Mouse (Mus musculus): ENCODE results near the gene Cbfa2t3.

Gene Cbfa2t3

GRCm38 (mm10) chr8:122692152-122692551 lies 6.8 kb downstream of the Cbfa2t3 start:
- in situ Hi-C loops (cut with MboI, MseI), result no loop called here

GRCm38 (mm10) chr8:122691018-122691417 lies 7.9 kb downstream of the Cbfa2t3 start:
- in situ Hi-C loops (cut with MboI, MseI), result no loop called here

DNA sequence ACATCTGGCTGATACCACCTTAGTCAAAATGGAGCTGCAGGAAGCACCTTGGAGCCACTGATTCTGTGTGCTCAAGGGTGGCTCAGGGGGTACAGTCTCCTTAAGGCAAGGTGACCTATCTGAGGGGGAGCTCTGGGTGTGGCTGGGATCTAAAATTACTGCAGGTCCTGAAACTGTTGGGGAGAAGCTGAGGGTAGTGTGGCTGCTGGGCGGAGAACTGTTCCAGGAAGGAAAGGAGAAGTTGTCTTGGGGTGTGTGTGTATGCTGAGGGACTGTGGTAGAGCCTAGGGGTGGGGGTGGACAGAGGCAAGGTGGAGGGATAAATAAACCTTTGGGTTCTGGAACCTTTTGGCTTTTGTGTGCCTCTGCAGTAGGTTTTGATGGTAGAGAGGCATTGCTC lies 9.6 kb downstream of the Cbfa2t3 start:
- in situ Hi-C loops (cut with MboI, MseI), result loop anchor here (5.0 kb wide), 1 partner anchor 48 kb away; no protein-coding TSS in a partner anchor

DNA sequence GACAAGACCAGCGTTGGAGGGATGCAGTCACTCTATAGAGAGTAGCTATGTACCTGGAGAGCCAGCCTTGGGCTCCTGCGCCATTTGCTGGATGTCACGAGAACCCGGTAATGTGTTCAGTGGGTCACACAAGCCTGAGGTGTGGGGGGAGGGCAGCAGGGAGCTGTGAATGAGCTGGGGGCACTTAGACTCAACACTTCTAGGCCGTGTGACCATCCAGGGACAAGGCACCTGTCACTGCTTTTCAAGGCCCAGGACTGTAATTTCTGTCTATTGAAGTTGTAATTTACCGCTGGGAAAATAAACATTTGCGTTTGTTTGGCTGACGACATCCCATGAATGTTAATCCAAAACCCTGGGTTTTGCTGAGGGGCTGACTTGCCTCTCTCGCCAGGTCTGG lies 12.0 kb downstream of the Cbfa2t3 start:
- in situ Hi-C loops (cut with MboI, MseI), result loop anchor here (5.0 kb wide), 1 partner anchor 50 kb away; no protein-coding TSS in a partner anchor

GRCm38 (mm10) chr8:122685097-122685861 lies 13.6 kb downstream of the Cbfa2t3 start:
- in situ Hi-C loops (cut with MboI, MseI), result loop anchor here (5.0 kb wide), 1 partner anchor 52 kb away; no protein-coding TSS in a partner anchor

DNA sequence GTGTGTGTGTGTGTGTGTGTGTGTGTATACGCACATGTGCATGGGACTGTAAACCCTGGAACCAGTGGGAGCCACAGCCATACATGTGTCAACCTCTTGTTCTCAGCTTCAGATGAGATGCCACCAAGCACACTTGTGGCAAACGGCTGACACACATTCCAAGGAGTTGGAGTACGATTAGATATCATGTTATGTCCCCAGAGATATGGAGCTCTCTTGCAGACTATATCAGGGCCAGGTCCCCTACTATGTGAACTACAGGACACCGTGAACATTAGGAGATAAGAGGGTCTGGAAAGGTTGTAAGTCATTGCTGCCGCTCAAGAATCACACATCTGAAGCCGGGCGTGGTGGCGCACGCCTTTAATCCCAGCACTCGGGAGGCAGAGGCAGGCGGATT lies 16.1 kb downstream of the Cbfa2t3 start:
- in situ Hi-C loops (cut with MboI, MseI), result no loop called here

GRCm38 (mm10) chr8:122680171-122680570 lies 18.7 kb downstream of the Cbfa2t3 start:
- in situ Hi-C loops (cut with MboI, MseI), result no loop called here

- in situ Hi-C loops (cut with MboI, MseI), result loop anchor here (5.0 kb wide), 1 partner anchor 148 kb away; no protein-coding TSS in a partner anchor
Observed at GRCm38 (mm10) chr8:122679325-122679920, 19.5 kb downstream of the Cbfa2t3 start.

GRCm38 (mm10) chr8:122678896-122679210 lies 20.1 kb downstream of the Cbfa2t3 start:
- in situ Hi-C loops (cut with MboI, MseI), result loop anchor here (5.0 kb wide), 1 partner anchor 148 kb away; no protein-coding TSS in a partner anchor

DNA sequence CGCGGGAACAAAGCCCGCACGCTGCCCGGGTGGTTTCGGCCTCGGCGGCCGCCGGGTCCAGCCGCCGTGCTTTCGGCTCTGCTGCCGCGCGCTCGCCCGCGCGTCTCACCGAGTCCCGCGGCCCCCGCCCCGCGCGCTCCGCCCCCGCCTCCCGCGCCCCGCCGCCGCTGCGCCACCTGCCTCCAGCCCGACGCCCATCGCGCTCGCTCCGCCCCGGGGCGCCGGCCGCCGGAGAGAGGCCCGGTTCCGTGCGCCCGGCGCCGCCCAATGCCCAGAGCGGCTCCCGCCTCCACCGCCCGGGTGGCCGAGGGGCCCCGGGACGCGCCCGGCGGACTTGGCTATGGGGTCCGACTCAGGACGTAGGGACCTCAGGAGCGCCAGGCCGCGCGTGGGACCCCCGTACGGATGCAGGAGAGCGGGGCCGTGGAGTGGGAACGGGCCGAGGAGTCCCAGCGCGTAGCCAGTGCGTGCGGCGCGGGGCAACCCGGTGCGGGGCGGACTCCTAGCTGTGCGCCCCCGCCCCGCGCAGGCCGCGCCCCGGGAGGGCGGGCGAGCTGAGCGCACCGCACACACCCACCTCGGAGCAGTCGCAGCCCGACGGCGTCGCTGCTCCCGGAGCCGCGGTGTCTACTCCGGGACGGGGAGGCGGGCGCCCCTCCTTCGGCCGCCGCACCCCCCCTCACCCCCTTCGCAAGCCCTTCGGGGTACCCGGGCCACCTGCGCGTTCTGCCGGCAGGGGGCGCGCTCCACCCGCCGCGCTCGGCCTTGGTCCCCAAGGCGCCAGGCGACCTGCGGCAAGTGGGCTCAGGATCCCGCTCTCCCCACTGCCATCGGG lies 20.6 kb downstream of the Cbfa2t3 start:
- in situ Hi-C loops (cut with MboI, MseI), result loop anchor here (5.0 kb wide), 1 partner anchor 149 kb away; no protein-coding TSS in a partner anchor

DNA sequence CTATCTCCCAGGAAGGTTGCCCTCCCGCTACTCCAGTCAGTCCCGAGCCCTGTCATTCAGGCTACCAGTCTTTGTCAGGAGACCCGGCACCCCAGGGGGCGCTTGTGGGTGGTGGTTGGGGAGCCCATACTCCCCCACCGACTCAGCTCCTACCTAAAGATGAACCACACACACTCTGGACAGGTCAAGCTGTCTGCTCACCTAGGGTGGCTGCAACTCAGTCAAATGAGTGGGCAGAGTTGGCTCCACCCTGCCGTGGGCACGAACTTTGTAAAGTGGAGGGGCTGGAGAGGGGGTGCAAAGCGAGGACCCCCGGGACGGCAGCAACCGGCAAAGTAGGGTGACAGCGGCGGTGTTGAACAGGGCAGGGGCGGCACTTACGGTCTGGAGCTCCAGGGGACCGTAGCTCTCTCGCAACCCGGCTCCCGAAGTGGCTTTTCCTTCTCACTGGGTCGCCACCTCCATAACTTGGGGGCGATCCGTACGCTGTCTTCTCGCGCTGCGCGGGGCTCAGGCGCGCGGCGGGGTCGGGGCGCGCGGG lies 21.4 kb downstream of the Cbfa2t3 start:
- in situ Hi-C loops (cut with MboI, MseI), result loop anchor here (5.0 kb wide), 1 partner anchor 150 kb away; no protein-coding TSS in a partner anchor

- in situ Hi-C loops (cut with MboI, MseI), result loop anchor here (5.0 kb wide), 1 partner anchor 150 kb away; no protein-coding TSS in a partner anchor
Observed at GRCm38 (mm10) chr8:122676621-122677480, 22.1 kb downstream of the Cbfa2t3 start.

- in situ Hi-C loops (cut with MboI, MseI), result loop anchor here (5.0 kb wide), 1 partner anchor 151 kb away; no protein-coding TSS in a partner anchor
Observed at GRCm38 (mm10) chr8:122675596-122676420, 23.1 kb downstream of the Cbfa2t3 start.

DNA sequence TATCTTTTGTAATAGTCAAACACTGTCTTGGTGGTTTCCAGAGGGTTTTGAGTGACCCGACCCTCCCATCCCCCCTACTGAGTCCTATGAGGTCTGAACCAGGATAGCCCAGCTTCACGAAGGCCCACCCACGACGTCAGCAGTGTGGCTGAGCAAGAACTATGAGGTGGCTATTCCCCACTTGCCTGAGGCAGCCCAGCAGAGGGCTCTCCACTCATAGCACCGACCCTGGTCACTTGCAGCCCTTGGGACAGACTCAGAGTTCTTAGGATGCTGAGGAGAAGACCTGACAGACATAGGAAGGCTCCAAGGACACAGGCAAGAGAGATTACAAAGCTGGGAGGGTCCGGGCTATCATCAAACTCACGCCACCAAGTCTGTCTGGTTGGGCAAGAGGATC lies 23.9 kb downstream of the Cbfa2t3 start:
- in situ Hi-C loops (cut with MboI, MseI), result loop anchor here (5.0 kb wide), 1 partner anchor 152 kb away; no protein-coding TSS in a partner anchor

- in situ Hi-C loops (cut with MboI, MseI), result no loop called here
Observed at GRCm38 (mm10) chr8:122673989-122674388, 24.9 kb downstream of the Cbfa2t3 start.

DNA sequence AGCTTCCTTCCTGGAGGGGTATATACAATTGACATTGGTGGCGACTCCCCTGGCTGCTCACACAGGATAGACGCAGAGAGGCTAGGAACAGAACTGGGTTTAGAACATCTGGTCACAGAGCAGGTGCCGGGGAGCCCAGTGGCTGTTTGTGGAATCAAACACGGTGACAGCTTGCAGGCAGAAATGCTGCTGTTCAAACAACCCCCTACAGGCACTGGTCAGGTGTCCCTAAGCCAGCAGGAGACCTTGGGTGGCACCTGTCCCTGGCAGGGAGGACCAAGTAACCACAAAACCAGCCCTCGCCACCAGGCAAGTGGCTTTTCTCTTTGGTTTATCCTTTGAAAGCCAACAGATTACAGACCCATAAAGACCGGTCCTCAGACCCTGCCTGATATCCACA lies 27.0 kb downstream of the Cbfa2t3 start:
- in situ Hi-C loops (cut with MboI, MseI), result no loop called here

DNA sequence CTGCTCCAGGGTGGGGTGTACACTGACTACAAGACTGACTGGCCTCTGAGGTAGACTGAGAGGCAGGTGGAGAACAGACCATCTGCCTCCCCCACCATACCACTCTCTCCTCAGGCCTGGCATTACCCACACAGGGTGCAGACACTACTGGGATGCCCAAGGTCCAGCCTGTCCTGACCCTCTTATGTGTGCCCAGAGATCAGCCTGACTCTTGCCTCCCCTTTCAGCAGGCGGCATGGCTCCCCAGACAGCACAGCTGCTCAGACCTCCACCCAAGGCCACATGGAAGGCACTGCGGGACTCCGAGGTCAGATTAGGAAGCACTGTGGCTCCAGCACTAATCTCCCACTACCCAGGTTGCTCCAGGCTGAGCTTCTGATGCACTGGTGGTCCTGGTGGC lies 28.2 kb downstream of the Cbfa2t3 start:
- in situ Hi-C loops (cut with MboI, MseI), result no loop called here

DNA sequence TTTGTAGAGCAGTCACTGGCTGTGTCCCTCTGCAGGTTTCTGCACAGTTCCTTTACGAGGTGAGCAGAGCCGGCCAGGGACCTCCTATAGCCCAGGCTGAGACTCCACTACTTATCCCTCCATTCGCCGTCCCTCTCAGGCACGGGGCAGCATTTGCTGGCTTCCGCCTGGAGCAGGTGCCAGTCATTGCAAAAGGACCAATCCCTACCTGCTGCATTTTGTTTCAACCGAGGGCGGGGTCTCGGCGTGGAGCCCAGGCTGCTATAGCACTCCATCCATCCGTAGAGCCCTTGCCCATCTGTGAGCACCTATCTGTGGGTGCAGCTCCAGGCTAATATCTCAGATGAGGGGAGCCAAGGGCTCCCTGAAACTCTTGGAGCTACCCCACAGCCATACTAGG lies 28.9 kb downstream of the Cbfa2t3 start:
- in situ Hi-C loops (cut with MboI, MseI), result no loop called here

DNA sequence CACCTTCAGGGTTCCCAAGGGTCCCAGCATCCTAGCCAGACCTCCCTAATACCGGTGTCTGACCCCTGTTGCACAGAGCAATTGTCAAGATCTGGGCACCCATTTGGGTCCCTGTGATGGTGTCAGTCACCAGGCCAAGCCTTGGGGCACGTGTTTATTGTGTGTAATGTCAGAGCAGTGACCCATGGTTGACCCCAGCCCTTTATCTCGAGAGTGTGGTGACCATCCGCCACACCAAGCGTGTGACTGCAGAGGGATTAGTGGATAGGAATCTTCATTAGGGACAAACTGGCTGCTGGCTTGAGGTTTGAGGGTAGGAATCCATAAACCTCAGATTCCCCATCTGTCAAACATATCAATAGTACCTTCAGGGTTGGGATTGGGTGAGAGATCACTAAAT lies 29.5 kb downstream of the Cbfa2t3 start:
- in situ Hi-C loops (cut with MboI, MseI), result no loop called here

DNA sequence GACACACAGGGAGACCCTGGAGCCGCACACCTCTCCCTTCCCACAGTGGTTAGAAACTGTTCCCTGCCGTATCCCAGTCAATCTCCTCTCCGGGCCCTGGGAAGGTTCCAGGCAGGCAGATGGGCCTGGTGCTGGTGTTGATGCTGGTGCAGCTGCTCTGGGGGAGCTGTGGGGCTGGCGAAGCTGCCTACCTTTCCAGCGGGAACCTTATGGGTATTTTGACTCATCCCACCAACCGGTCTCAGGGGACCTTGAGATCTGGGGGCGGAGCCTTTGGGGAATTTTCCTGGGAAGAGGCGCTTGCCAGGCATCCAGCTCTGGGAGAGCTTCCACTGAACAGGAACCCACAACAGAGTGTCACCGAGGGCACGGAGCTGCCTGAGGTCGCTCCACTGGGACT lies 31.1 kb downstream of the Cbfa2t3 start:
- in situ Hi-C loops (cut with MboI, MseI), result no loop called here

Measured in T-helper 2 cell (primary cell).